Mouse (Mus musculus) spleen, postnatal 10 days (tissue): ENCODE results near the gene Vmn1r237.

Experiments
- DNase-seq, 2 experiments: peaks; one replicate each; pipeline ENCODE4 v3.0.0; 2021 to 2022; ENCODE audit warnings: low spot score in 2 of 2

The Vmn1r237 gene

DNA sequence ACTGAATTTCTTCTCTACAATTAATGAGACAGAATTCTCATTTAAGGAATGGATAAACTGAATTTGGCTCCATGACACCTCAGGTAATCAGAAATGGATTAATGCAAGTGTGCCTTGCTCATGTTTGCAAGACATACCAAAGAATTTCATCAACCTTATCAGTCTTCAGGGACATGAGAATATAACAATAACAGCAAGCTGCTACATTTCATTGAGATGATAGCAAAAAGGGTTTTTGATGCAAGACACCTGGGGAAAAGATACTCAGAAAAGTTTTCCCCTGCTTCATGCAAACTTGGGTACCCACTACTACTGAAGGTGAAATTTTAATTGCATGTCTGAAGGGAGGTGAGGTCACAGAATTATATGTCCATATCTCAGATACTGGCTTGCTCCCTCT, at the start of gene Vmn1r237:
Gene Vmn1r237 (plus strand): TSS at position 301 of the 400 bp plus-strand sequence.
- DNase-seq = no peak

DNA sequence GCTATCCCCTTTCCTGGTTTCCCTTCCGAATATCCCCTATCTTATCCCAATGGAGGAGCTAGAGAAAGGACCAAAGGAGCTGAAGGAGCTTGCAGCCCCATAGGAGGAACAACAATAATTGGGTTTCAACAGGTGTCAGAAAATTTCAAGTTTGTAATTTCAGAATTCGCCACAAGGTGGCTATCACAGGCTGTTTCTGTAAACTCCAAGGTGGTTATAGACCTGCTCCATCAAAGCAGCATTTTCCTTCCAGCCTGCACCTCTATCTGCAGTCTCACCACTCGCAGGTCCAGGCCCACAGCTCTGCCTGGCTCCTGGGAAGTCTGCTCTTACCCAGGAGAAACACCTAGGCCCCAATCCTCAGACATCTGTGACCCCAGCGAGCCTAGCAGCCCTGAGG, 39.6 kb upstream of the Vmn1r237 start:
- DNase-seq = peak in 1 of 2 experiments; percentile 16

DNA sequence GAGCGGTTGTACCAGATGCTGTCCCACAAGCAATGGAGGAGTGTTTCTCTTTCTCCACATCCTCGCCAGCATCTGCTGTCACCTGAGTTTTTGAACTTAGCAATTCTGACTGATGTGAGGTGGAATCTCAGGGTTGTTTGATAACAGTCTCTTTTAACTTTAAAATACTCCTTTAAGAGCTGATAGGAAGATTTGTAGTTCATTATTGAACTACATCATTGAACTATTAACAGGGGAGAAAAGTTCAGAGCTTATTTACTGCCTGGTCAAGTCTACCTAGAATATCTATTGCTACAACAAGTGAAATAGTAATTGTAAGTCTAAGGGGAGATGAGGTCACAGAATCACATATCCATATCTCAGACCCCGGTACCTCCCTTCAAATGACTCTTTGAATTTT, 29.0 kb upstream of the Vmn1r237 start, which contains the start of gene Vmn1r236:
Gene Vmn1r236 (plus strand): TSS at position 301 of the 400 bp plus-strand sequence.
- no peak for DNase-seq

- no peak for DNase-seq
These were observed 27.3 kb upstream of the Vmn1r237 start for GRCm38 (mm10) chr17:21284395-21284794.

- no peak for DNase-seq
These were observed 22.0 kb upstream of the Vmn1r237 start for GRCm38 (mm10) chr17:21289695-21290094.
